Mouse (Mus musculus): ENCODE data around the gene Wscd1. TPM values are rescaled to one million over a fixed set of nuclear protein-coding genes. Genes with fewer than 3 reads are reported as not detected.

Gene Wscd1
- total RNA-seq, 1 experiment = 5.8 TPM

GRCm38 (mm10) chr11:71822031-71822430 lies 72.3 kb downstream of the Wscd1 start:
- H3K36me3 ChIP-seq (ENCODE audit: control insufficient read depth, insufficient read depth, low read length, poor library complexity, severe bottlenecking) = no peaks in the 10 kb centered on the region
- H3K27ac ChIP-seq (ENCODE audit: insufficient read depth, low read depth, low read length, poor library complexity, severe bottlenecking) = no peak overlapping the region
- no peak overlapping the region for H3K4me3 ChIP-seq (ENCODE audit: insufficient read depth in 1 of 2, low read depth in 1 of 2, low read length in 2 of 2, poor library complexity in 1 of 2, severe bottlenecking in 1 of 2)
- in situ Hi-C loops (cut with MboI; ENCODE audit: low sequenced_read_pairs in 2 of 2, unreplicated experiment in 2 of 2) = no loop called here
- TF ChIP-seq ZNF384 (IDR thresholded peaks at IDR 0.05; ENCODE audit: low read depth, low read length) = no peak
- no peak for TF ChIP-seq MAFK (IDR thresholded peaks at IDR 0.05; ENCODE audit: insufficient read depth, low read depth, low read length)
- TF ChIP-seq ZC3H11A (IDR thresholded peaks at IDR 0.05; ENCODE audit: borderline replicate concordance, low read depth, low read length) = no peak
- no peak for TF ChIP-seq HCFC1 (IDR thresholded peaks at IDR 0.05; ENCODE audit: borderline replicate concordance, insufficient read depth, low read length)
- no peak for TF ChIP-seq CHD2 (IDR thresholded peaks at IDR 0.05; ENCODE audit: low read depth, low read length)
- no peak overlapping the region for H3K9ac ChIP-seq (ENCODE audit: insufficient read depth, low read depth, low read length, poor library complexity, severe bottlenecking)
- DNase-seq (ENCODE audit: low read depth, low spot score) = no peak
- H3K4me1 ChIP-seq (ENCODE audit: control insufficient read depth in 2 of 2, insufficient read depth in 2 of 2, low read length in 2 of 2, poor library complexity in 1 of 2) = peaks cover 0 to 5% of the 10 kb centered on the region in 2 experiments; a peak in 1 of 4 replicates
- no peaks in the 10 kb centered on the region for H3K9me3 ChIP-seq (ENCODE audit: control insufficient read depth, insufficient read depth, low read depth, low read length)

GRCm38 (mm10) chr11:71824971-71825370 lies 75.3 kb downstream of the Wscd1 start:
- Histone ChIP-seq H3K27ac (ENCODE audit: insufficient read depth, low read depth, low read length, poor library complexity, severe bottlenecking) (no peak overlapping the region), H3K4me3 (ENCODE audit: insufficient read depth in 1 of 2, low read depth in 1 of 2, low read length in 2 of 2, poor library complexity in 1 of 2, severe bottlenecking in 1 of 2) (no peak overlapping the region), H3K36me3 (ENCODE audit: control insufficient read depth, insufficient read depth, low read length, poor library complexity, severe bottlenecking) (no peaks in the 10 kb centered on the region), H3K9ac (ENCODE audit: insufficient read depth, low read depth, low read length, poor library complexity, severe bottlenecking) (no peak overlapping the region), H3K4me1 (ENCODE audit: control insufficient read depth in 2 of 2, insufficient read depth in 2 of 2, low read length in 2 of 2, poor library complexity in 1 of 2) (peaks cover 0 to 5% of the 10 kb centered on the region in 2 experiments; a peak in 1 of 4 replicates), H3K9me3 (ENCODE audit: control insufficient read depth, insufficient read depth, low read depth, low read length) (no peaks in the 10 kb centered on the region)
- in situ Hi-C loops (cut with MboI; ENCODE audit: low sequenced_read_pairs in 2 of 2, unreplicated experiment in 2 of 2) = no loop called here
- TF ChIP-seq MAFK (IDR thresholded peaks at IDR 0.05; ENCODE audit: insufficient read depth, low read depth, low read length) (no peak), ZC3H11A (IDR thresholded peaks at IDR 0.05; ENCODE audit: borderline replicate concordance, low read depth, low read length) (no peak), ZNF384 (IDR thresholded peaks at IDR 0.05; ENCODE audit: low read depth, low read length) (no peak), CHD2 (IDR thresholded peaks at IDR 0.05; ENCODE audit: low read depth, low read length) (no peak), HCFC1 (IDR thresholded peaks at IDR 0.05; ENCODE audit: borderline replicate concordance, insufficient read depth, low read length) (no peak)
- no peak for DNase-seq (ENCODE audit: low read depth, low spot score)
